Mouse (Mus musculus) hindlimb bud, embryonic 11.5 days (tissue): ENCODE data around the gene Cck.
"Not testable (repeated sequence)": the region's sequence is repeated elsewhere in the genome, so short reads cannot be mapped to it uniquely, and the experiment has no call there.

ENCODE experiments used
- DNase-seq: peaks from one replicate; pipeline ENCODE4 v3.0.0-alpha.2; 2012; ENCODE audit warnings: low read depth, low spot score; ENCODE audit errors: extremely low spot score

Gene Cck

DNA sequence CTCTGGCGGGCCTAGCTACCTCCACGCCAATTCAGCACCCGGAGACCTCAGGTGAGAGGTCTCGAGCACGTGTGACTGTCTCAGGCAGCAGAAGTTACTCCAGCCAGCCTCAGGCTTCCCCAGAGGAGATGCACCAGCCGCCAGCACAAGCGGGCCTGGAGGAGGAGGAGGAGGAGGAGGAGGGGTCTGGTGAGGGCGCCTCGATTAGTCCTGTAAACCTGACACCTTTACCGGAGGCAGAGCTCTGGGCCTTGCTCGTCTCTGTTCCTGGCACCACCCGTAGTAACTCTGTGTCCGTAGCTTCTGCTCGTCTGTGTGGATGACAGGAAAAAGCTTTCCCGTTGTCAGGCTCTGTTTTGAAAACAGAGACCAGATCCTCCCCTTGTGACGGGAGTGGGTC, 35.0 kb downstream of the Cck start:
- DNase-seq: no peak

DNA sequence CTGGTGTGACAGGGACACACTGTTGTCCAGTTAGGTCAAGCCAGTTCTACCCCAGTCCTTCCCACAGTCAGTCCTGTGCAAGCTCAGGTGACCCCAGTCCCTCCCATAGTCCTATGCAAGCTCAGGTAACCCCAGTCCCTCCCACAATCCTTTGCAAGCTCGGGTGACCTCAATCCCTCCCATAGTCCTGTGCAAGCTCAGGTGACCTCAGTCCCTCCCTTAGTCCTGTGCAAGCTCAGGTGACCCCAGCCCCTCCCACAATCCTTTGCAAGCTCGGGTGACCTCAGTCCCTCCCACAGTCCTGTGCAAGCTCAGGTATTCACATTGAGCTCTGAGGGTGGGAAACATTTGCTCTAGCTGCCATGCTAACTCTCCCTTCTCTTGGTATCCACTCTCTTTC, 35.5 kb downstream of the Cck start:
- no peak for DNase-seq

DNA sequence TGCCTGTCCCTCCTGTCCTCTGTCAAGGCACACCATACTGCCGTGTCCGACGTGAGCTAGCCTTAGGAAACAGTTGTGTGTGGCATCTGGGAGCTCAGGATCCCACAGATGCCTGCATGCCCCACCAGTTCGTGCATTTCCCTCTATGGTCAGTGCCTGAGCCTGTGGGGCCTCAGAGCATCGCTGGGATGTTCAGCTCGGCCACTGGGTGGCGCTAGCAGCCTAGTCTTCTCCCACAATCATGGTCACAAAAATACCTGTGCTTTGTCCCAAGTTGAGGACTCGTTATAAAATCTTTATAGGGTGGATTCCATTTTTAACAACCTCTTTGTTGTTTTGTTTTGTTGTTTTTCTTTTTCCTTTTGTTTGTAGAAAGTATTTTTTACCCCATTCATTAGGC, 37.0 kb downstream of the Cck start:
- peak; percentile 20 for DNase-seq

DNA sequence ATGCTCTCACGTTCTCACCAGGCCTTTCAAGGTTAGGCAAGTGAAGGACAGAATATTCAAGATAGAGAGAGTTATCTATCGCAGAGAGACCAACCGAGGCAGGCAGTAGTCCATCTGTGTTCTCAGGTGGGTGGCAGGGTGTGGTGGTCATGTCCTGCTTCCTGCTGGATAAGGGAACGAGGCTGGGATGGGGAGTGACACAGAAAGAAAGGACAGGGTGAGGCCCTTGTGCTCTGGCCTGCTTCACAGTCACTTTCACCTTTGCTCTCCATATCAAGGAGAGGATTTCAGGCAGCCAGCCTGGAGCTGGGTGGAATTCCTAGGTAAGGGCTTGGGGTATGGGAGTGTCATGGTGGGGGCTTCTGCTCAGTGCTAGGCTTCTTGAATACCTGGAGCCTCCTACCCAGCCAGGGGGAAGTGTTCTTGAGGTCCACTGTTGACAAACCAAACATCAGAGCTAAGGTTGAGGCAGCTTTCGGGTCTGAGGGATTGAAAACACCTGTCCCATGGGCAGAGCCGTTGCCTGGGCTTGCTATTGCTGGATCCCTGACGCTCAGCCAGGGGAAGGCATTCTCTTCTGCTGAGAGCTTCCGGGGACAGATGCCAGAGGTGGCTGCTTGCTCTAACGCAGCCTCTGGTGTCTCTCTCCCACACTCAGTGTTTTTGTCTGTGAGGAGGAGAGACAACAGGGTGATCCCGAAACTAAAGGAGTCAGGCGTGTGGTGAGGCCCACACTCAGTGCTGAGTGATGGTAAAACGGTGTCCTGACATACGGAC, 38.6 kb downstream of the Cck start:
- DNase-seq: no peak

DNA sequence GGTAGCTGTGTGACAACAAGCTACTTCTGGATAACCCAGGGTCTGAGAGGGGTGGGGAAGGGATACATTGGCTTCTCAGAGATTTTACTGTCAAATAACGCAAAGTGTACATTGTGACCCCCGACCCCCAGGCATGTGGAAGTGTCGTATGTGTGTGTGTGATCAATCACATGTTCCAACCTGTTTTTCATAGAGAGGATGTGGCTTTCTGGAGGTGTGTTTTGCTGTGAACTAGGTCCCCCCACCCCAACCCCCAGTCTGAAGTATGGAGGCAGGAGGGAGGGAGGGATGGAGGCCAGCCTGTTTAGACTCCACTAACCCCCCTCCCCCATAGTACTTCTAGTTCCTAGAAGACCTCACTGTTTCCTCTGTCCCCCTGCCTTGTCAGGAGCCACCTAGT, 40.6 kb downstream of the Cck start:
- DNase-seq: no peak

DNA sequence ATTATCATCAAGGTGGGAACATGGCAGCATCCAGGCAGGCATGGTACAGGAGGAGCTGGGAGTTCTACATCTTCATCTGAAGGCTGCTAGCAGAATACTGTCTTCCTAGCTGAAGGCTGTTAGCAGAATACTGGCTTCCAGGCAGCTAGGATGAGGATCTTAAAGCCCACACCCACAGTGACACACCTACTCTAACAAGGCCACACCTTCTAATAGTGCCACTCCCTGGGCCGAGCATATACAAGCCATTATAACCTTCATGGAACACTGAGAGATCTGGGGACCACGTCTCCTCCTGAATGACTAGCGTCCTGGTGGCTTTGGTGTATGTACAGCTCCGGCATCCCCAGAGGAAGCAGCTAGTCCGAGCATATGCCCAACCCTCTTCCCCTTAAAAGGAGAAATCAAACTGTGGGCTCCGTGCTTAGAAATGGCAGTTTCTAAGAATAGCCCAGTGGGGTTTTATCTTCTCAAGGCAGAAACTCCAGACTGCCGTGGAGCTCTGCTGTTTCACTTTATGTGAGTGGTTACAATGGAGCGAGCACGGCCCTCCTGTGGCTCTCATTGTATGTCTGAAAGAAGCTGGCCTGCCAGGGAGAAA, 43.1 kb downstream of the Cck start:
- DNase-seq: not testable (repeated sequence)

DNA sequence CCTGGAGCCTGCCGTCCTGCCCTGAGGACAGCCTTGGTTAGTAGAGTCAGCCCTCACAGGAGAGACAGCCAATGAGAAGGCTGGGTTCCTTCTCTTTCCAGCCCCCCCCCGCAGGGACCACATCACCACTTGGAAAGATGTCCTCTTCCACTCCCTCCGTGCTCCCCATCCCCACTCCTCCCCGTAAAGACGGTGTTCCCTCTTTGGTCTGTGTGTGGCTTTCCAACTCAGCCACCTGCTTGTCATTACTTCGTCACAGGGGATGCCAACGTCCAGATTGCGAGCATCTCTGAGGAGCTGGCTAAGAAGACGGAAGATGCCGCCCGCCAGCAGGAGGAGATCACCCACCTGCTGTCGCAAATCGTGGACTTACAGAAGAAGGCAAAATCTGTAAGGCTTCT, 49.1 kb downstream of the Cck start:
- DNase-seq: no peak

DNA sequence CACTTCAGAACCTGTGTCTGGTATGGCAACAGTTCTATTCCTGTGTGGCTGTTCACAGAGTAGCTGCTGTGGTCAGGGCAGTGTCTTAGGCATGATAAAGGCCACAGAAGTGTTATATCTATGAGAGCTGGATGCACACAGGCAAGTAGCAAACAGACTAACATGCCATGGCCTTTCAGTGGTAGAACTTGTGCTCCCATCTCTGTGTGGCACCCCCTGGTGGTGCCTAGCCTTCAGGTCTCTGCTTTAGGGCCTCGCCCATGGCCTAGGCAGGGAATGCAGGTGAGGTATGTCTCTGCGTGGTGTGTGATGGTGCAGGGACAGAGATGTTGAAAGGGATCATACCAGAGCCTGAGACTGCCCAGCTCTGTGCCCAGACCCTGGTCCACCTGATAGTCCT, 50.1 kb downstream of the Cck start:
- no peak for DNase-seq

DNA sequence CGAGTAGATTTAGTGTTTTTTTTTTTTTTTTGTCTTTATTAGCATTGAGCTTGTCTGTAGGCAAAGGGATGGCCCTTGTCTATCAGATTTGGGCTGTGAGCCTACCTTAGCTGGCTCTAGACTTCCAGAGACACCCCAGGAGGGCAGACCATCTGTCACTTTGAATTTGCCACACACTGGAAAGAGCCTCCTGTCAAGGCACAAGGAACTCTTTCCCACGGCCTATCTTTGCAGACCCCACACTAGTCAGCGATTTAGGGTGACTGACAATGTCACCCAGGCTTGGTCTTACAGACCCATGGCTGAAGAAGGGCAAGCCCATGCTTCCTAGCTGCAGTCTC, 51.2 kb downstream of the Cck start:
- no peak for DNase-seq

DNA sequence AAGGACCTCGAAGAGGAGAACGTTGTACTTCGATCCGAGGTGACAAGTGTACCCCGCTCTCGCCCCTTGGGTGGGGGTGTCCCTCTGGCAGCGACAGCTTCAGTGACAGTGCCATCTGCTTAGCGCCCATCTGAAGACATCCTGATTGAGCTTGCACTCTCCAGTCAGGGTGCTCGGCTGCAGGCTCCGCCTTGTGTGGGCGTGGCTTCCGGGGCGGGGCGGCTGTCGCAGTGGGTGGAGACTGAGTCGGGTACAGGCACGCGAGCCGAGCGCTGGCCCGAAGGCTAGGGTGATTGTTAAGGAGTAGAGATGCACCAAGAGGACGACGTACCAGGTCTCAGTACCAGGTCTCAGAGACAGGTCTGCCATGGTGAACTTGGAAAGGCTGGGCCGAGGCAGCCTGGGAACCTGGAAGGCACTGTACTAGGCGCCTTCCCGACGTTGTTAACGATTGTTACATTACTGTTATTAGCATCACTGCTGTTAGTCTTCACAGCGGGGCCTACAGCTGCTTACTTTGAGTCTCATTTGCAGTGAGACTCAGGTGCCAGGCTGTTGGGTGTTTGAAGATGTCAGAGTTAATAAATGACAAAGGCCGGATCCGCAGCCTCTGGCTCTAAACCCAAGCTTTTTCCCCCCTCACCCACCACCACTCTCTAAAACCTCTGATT, 51.7 kb downstream of the Cck start:
- DNase-seq: no peak

DNA sequence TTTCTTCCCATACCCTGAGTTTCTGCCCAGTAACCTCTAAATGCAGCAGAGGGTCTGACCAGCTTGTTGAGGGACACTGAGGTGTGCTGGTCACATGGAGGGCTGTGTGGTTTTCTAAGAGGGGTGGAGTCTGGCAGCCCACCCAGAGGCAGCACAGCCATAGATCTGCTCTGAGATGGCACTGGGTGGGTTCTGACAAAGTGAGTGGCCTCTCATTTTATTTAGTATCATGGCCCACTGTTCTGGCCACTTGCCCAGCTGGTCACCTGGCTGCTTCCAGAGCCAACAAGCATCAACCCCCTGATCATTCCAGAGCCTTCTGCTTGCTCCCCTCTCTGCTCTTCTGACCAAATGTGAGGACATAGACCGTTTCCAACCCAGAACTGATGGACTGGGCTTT, 53.3 kb downstream of the Cck start:
- DNase-seq: no peak
